Mouse (Mus musculus) brain, embryonic 14.5 days (tissue): Measurements from ENCODE around the gene Cyp2r1.
A peak's percentile ranks its signal among the peaks of the same experiment; 100 is the strongest.

ENCODE experiments used
- CTCF ChIP-seq: fragments of 200-500 bp; IDR thresholded peaks from 2 replicates; pipeline ENCODE4 v1.5.1; 2012; ENCODE audit warnings: inconsistent platforms, mild to moderate bottlenecking, moderate library complexity, borderline replicate concordance; ENCODE audit not compliant: insufficient read depth, insufficient read length; ENCODE audit errors: extremely low read depth
- POLR2A ChIP-seq: fragments of 200-500 bp; IDR thresholded peaks from 2 replicates; pipeline ENCODE4 v1.6.1; 2012; ENCODE audit warnings: mild to moderate bottlenecking, inconsistent platforms, borderline replicate concordance; ENCODE audit not compliant: poor library complexity, insufficient read depth, insufficient read length, severe bottlenecking; ENCODE audit errors: extremely low read depth

GRCm38 (mm10) chr7:114562531-114563241, at the start of gene Cyp2r1:
- TF ChIP-seq CTCF (peak; percentile 15; the same call in 1 of the 2 replicates), POLR2A (no peak)
